Mouse (Mus musculus) embryonic facial prominence, embryonic 10.5 days (tissue): ENCODE data around the gene Ppp4r3a. TPM values are rescaled to one million over a fixed set of nuclear protein-coding genes. Genes with fewer than 3 reads are reported as not detected.

Experiments
- DNase-seq: peaks from one replicate; pipeline ENCODE4 v3.0.0-alpha.2; 2017; ENCODE audit warnings: low spot score
- H3K27ac ChIP-seq: fragments of 300-500 bp; sonication (generic); replicated peaks from 2 replicates; pipeline ENCODE4 v1.5.1; 2016; ENCODE audit warnings: mild to moderate bottlenecking
- H3K27me3 ChIP-seq: fragments of 300-500 bp; sonication (generic); replicated peaks from 2 replicates; pipeline ENCODE4 v1.6.1; 2016; ENCODE audit warnings: low read depth, mild to moderate bottlenecking; ENCODE audit not compliant: poor library complexity, severe bottlenecking
- H3K36me3 ChIP-seq: fragments of 300-500 bp; sonication (generic); replicated peaks from 2 replicates; pipeline ENCODE4 v1.6.1; 2016; ENCODE audit warnings: mild to moderate bottlenecking, moderate library complexity
- H3K4me1 ChIP-seq: fragments of 300-500 bp; sonication (generic); 2 replicates; pipeline ENCODE4 v1.6.1; 2016
- H3K4me3 ChIP-seq: fragments of 300-500 bp; sonication (generic); 2 replicates; pipeline ENCODE4 v1.5.1; 2016; ENCODE audit warnings: mild to moderate bottlenecking, moderate library complexity
- H3K9me3 ChIP-seq: fragments of 300-500 bp; sonication (generic); 2 replicates; pipeline ENCODE4 v1.6.1; 2016; ENCODE audit warnings: mild to moderate bottlenecking
- WGBS: fragments of 180-500 bp; shearing (Covaris S2); methylation state at CpG from one replicate; pipeline ENCODE4 v1.1.7; 2016; 5-methylcytosine and 5-hydroxymethylcytosine counted together
- polyA plus RNA-seq: library from polyadenylated mRNA; unstranded; fragments of >200 nt; fragmentation: Nextera tagmentation; extraction: Ambion mirVana; gene quantifications from 2 replicates; pipeline ENCODE4 v1.2.1, GENCODE M21; 2016

Gene Ppp4r3a
- polyA plus RNA-seq, 1 experiment from 2014 or later: 50.5 TPM

GRCm38 (mm10) chr12:101007968-101008481 is 75.5 kb downstream of the Ppp4r3a start:
- H3K4me3 ChIP-seq: no peak overlapping the region
- H3K4me1 ChIP-seq: peaks cover 85% of the 10 kb centered on the region
- DNase-seq: no peak
- 31% methylated on average over 10 of the region's 10 CpGs for WGBS
- H3K9me3 ChIP-seq: no peaks in the 10 kb centered on the region
- no peaks in the 10 kb centered on the region for H3K36me3 ChIP-seq
- H3K27me3 ChIP-seq: peaks cover 23% of the 10 kb centered on the region
- H3K27ac ChIP-seq: 0 out of 2 replicates have a peak overlapping the region, but pooled peaks have one; percentile 26

- H3K4me1 ChIP-seq: peaks cover 85% of the 10 kb centered on the region
- no peak overlapping the region for H3K27ac ChIP-seq
These were observed 76.1 kb downstream of the Ppp4r3a start for GRCm38 (mm10) chr12:101007427-101007826.

GRCm38 (mm10) chr12:101005665-101006420 is 77.7 kb downstream of the Ppp4r3a start:
- Histone ChIP-seq H3K36me3 (no peaks in the 10 kb centered on the region), H3K27me3 (peaks cover 33% of the 10 kb centered on the region), H3K9me3 (no peaks in the 10 kb centered on the region), H3K27ac (no peak overlapping the region), H3K4me3 (no peak overlapping the region), H3K4me1 (peaks cover 92% of the 10 kb centered on the region)
- DNase-seq: no peak
- WGBS: 86% methylated on average over 12 of the region's 12 CpGs

More at GRCm38 (mm10) chr12:101007427-101007826, 76.1 kb downstream of the Ppp4r3a start:
- H3K9me3 ChIP-seq: no peaks in the 10 kb centered on the region
- DNase-seq: no peak
- H3K4me3 ChIP-seq: no peak overlapping the region
- H3K36me3 ChIP-seq: no peaks in the 10 kb centered on the region
- WGBS: 80% methylated on average over 9 of the region's 9 CpGs
- H3K27me3 ChIP-seq: peaks cover 27% of the 10 kb centered on the region

GRCm38 (mm10) chr12:101004982-101005381 is 78.5 kb downstream of the Ppp4r3a start:
- H3K4me1 ChIP-seq: peaks cover 91% of the 10 kb centered on the region
- H3K27ac ChIP-seq: no peak overlapping the region
- H3K27me3 ChIP-seq: peaks cover 34% of the 10 kb centered on the region
- no peak for DNase-seq
- no peaks in the 10 kb centered on the region for H3K36me3 ChIP-seq
- WGBS: 94% methylated on average over 5 of the region's 5 CpGs
- no peak overlapping the region for H3K4me3 ChIP-seq
- H3K9me3 ChIP-seq: no peaks in the 10 kb centered on the region

- H3K4me3 ChIP-seq: no peak overlapping the region
- no peaks in the 10 kb centered on the region for H3K9me3 ChIP-seq
- peak overlapping the region; percentile 27 for H3K27ac ChIP-seq
- H3K27me3 ChIP-seq: peaks cover 37% of the 10 kb centered on the region
- peaks cover 97% of the 10 kb centered on the region for H3K4me1 ChIP-seq
- H3K36me3 ChIP-seq: no peaks in the 10 kb centered on the region
- WGBS: 35% methylated on average over 4 of the region's 4 CpGs
- DNase-seq: no peak
These were observed 80.5 kb downstream of the Ppp4r3a start for GRCm38 (mm10) chr12:101002801-101003513.

GRCm38 (mm10) chr12:100999061-100999954 is 84.2 kb downstream of the Ppp4r3a start:
- no peaks in the 10 kb centered on the region for H3K36me3 ChIP-seq
- 42% methylated on average over 7 of the region's 7 CpGs for WGBS
- peaks cover 99% of the 10 kb centered on the region for H3K4me1 ChIP-seq
- no peak overlapping the region for H3K4me3 ChIP-seq
- H3K27ac ChIP-seq: peak overlapping the region; percentile 52; the same call in 1 of the 2 replicates
- H3K27me3 ChIP-seq: peaks cover 49% of the 10 kb centered on the region
- DNase-seq: no peak
- no peaks in the 10 kb centered on the region for H3K9me3 ChIP-seq

- Histone ChIP-seq H3K9me3 (no peaks in the 10 kb centered on the region), H3K4me3 (0 out of 2 replicates have a peak overlapping the region, but pooled peaks have one; percentile 5), H3K27ac (peak overlapping the region; percentile 52), H3K4me1 (peaks cover 99% of the 10 kb centered on the region), H3K27me3 (peaks cover 53% of the 10 kb centered on the region), H3K36me3 (no peaks in the 10 kb centered on the region; the same call in 1 of the 2 replicates)
- 46% methylated on average over 8 of the region's 8 CpGs for WGBS
- no peak for DNase-seq
These were observed 84.9 kb downstream of the Ppp4r3a start for GRCm38 (mm10) chr12:100998564-100998962.

- peak overlapping the region; percentile 52 for H3K27ac ChIP-seq
- WGBS: 8% methylated on average over 10 of the region's 10 CpGs
- H3K4me3 ChIP-seq: 0 out of 2 replicates have a peak overlapping the region, but pooled peaks have one; percentile 20
- DNase-seq: peak; percentile 86
- H3K36me3 ChIP-seq: peaks cover 5% of the 10 kb centered on the region; the same call in 1 of the 2 replicates
- peaks cover 99% of the 10 kb centered on the region for H3K4me1 ChIP-seq
- H3K27me3 ChIP-seq: peaks cover 53% of the 10 kb centered on the region
- no peaks in the 10 kb centered on the region for H3K9me3 ChIP-seq
These were observed 85.5 kb downstream of the Ppp4r3a start for GRCm38 (mm10) chr12:100997830-100998563.

- Histone ChIP-seq H3K36me3 (peaks cover 5% of the 10 kb centered on the region; the same call in 1 of the 2 replicates), H3K9me3 (no peaks in the 10 kb centered on the region), H3K27ac (peak overlapping the region; percentile 35; the same call in 1 of the 2 replicates), H3K4me3 (no peak overlapping the region; the same call in 1 of the 2 replicates), H3K4me1 (peaks cover 99% of the 10 kb centered on the region), H3K27me3 (peaks cover 56% of the 10 kb centered on the region)
- DNase-seq: peak; percentile 29
- WGBS: 8% methylated on average over 5 of the region's 5 CpGs
These were observed 87.1 kb downstream of the Ppp4r3a start for GRCm38 (mm10) chr12:100996378-100996898.

GRCm38 (mm10) chr12:100995607-100996377 is 87.7 kb downstream of the Ppp4r3a start:
- peak; percentile 40 for DNase-seq
- Histone ChIP-seq H3K27ac (peak overlapping the region; percentile 35; the same call in 1 of the 2 replicates), H3K9me3 (no peaks in the 10 kb centered on the region), H3K4me1 (peaks cover 99% of the 10 kb centered on the region), H3K27me3 (peaks cover 61% of the 10 kb centered on the region), H3K36me3 (peaks cover 5% of the 10 kb centered on the region; the same call in 1 of the 2 replicates), H3K4me3 (no peak overlapping the region; the same call in 1 of the 2 replicates)
- WGBS: 17% methylated on average over 16 of the region's 16 CpGs
